Mouse (Mus musculus): ENCODE results near the gene Raly.

- TF ChIP-seq POLR2A (IDR thresholded peaks at IDR 0.05; ENCODE audit: insufficient read depth, low read depth, low read length) (no peak), CTCF (IDR thresholded peaks at IDR 0.05) (no peak), EP300 (IDR thresholded peaks at IDR 0.05; ENCODE audit: insufficient read depth, low read depth, low read length) (no peak)
Observed at GRCm38 (mm10) chr2:154807689-154808088, 16.8 kb downstream of the Raly start.

Measured in heart, adult 2 months (tissue).